8 mouse cellular contexts compared by ENCODE assay signal in the genomic region with DNA sequence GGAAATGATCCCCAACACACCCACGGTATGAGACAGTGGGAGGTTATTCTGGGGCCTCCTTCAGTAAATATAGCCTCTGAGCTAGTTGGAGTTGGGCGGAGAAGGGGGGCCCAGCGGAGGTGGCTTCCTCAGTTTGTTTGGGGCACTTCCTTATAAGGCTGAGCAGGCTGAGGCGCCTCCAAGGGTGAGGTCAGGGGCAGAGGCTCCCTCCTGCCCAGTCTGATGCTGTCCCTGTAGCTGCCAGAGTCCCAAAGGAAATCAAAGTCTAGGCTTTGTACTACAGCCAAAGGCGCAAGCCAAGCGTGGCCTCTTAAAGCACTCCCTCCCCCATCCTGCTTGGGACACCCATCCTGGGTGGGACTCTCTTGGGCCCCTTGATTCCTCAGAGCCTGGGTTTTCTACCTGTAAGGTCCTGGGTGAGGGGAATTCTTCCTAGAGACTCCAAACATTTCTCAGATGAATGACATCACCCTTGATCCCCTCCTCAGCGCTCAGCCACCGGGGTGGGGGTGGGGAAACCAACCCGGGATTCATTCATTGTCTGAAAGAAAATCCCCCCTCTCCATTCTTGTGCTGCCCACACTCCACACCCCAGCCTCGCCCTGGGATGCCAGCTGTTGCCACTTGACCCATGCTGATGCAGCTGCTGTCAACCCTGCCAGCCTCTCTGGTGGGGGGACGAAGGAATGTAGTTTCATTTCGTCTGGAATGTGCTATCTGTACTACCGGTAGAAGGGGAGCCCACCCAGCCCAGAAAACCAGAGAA. TPM values are rescaled to one million over a fixed set of nuclear protein-coding genes. Genes with fewer than 3 reads are reported as not detected.
DNase-seq lines count a peak whose midpoint lies in the region; ATAC-seq and TF ChIP-seq lines count a peak whose summit lies in the region.

No protein-coding gene starts in this region.

- TF ChIP-seq CTCF in MEL (IDR thresholded peaks at IDR 0.05 in 2 of 3, conservative IDR thresholded peaks at IDR 0.05 in 1 of 3; ENCODE audit: control insufficient read depth in 1 of 3, insufficient read depth in 1 of 3, low read depth in 2 of 3, low read length in 3 of 3, poor library complexity in 1 of 3, severe bottlenecking in 1 of 3): no peak

- H3K9me3 ChIP-seq in MEL (replicated peaks; ENCODE audit: insufficient read depth, low read length): no peaks in the 10 kb centered on the region
- no peaks in the 10 kb centered on the region for H3K9me3 ChIP-seq in heart, embryonic 14.5 days (ENCODE audit: control insufficient read depth, low read length)

- peak; percentile 23 for DNase-seq in MEL (ENCODE audit: low read depth, low spot score)
- DNase-seq in embryo, embryonic 9.5 days (ENCODE audit: extremely low spot score): peak; percentile 69
- peak; percentile 78 for DNase-seq in kidney, postnatal 10 days
- DNase-seq in lung, postnatal 4 days: peak; percentile 80 to 93
- DNase-seq in right cerebral cortex, adult 18-20 months: no peak
- DNase-seq in spleen, adult 12 weeks (ENCODE audit: low spot score): no peak

- peak overlapping the region; percentile 9 to 38; a peak in 3 of 4 replicates for H3K4me3 ChIP-seq in MEL (ENCODE audit: control insufficient read depth in 1 of 2, insufficient read depth in 1 of 2, low read depth in 2 of 2, low read length in 2 of 2)
- peak overlapping the region in 1 of 2 experiments; percentile 10; a peak in 1 of 4 replicates for H3K4me3 ChIP-seq in heart, embryonic 14.5 days (ENCODE audit: control insufficient read depth in 1 of 2, insufficient read depth in 1 of 2, low read depth in 1 of 2, low read length in 2 of 2)

- H3K27me3 ChIP-seq in MEL (ENCODE audit: control insufficient read depth in 1 of 2, insufficient read depth in 2 of 2, low read length in 2 of 2): peaks cover 2 to 12% of the 10 kb centered on the region in 2 experiments; a peak in 3 of 4 replicates
- H3K27me3 ChIP-seq in heart, embryonic 14.5 days (ENCODE audit: control insufficient read depth, insufficient read depth, low read length): no peaks in the 10 kb centered on the region

- peak overlapping the region; percentile 58 for H3K4me2 ChIP-seq in heart, embryonic 14.5 days (ENCODE audit: low read length)

- no peaks in the 10 kb centered on the region for H3K36me3 ChIP-seq in MEL (ENCODE audit: control insufficient read depth in 1 of 2, insufficient read depth in 2 of 2, low read length in 2 of 2)
- 0 out of 2 replicates have a peak, but pooled peaks cover 3% of the 10 kb centered on the region for H3K36me3 ChIP-seq in heart, embryonic 14.5 days (ENCODE audit: control insufficient read depth, insufficient read depth, low read length)

- 5% methylated on average over 13 of the region's 13 CpGs for WGBS in heart, embryonic 14.5 days

- no peak overlapping the region for H3K27ac ChIP-seq in MEL (ENCODE audit: control insufficient read depth, low read depth, low read length)
- H3K27ac ChIP-seq in heart, embryonic 14.5 days (replicated peaks in 1 of 2; ENCODE audit: control insufficient read depth in 1 of 2, insufficient read depth in 1 of 2, low read depth in 2 of 2, low read length in 2 of 2): peak overlapping the region; percentile 93 to 98

- no peak for TF ChIP-seq RAD21 in MEL (IDR thresholded peaks at IDR 0.05; ENCODE audit: low read depth, low read length)

- no peak for TF ChIP-seq POLR2A in MEL (IDR thresholded peaks at IDR 0.05; ENCODE audit: control insufficient read depth in 1 of 2, insufficient read depth in 1 of 2, low read depth in 1 of 2, low read length in 2 of 2, poor library complexity in 1 of 2)

- no peaks in the 10 kb centered on the region for H3K79me2 ChIP-seq in MEL (ENCODE audit: control insufficient read depth, insufficient read depth, low read length, poor library complexity)

- no peak for TF ChIP-seq EP300 in MEL (IDR thresholded peaks at IDR 0.05; ENCODE audit: low read depth in 1 of 2, low read length in 2 of 2)

- no peaks in the 10 kb centered on the region; a peak in 1 of 4 replicates for H3K4me1 ChIP-seq in MEL (ENCODE audit: control insufficient read depth in 1 of 2, insufficient read depth in 2 of 2, low read length in 2 of 2)
- peaks cover 55 to 65% of the 10 kb centered on the region in 2 experiments for H3K4me1 ChIP-seq in heart, embryonic 14.5 days (ENCODE audit: control insufficient read depth in 2 of 2, insufficient read depth in 2 of 2, low read length in 2 of 2)

- ATAC-seq in heart, embryonic 14.5 days (ENCODE audit: insufficient number of reproducible peaks, insufficient read depth, low FRiP score, low read depth): peak; percentile 54
- ATAC-seq in erythroid progenitor cell, adult 5-6 weeks (replicated peaks; ENCODE audit: low FRiP score, poor library complexity, severe bottlenecking): no peak

- no peak overlapping the region for H3K9ac ChIP-seq in MEL (ENCODE audit: control insufficient read depth, low read depth, low read length, poor library complexity, severe bottlenecking)
- H3K9ac ChIP-seq in heart, embryonic 14.5 days (ENCODE audit: low read length): peak overlapping the region; percentile 70

TF ChIP-seq in MEL, 35 proteins besides CTCF, POLR2A, EP300 and RAD21:
- no peak for TF ChIP-seq ZNF384 (IDR thresholded peaks at IDR 0.05; ENCODE audit: low read depth, low read length)
- TF ChIP-seq ZC3H11A (IDR thresholded peaks at IDR 0.05; ENCODE audit: low read depth, low read length): no peak
- TF ChIP-seq GATA1 (IDR thresholded peaks at IDR 0.05; ENCODE audit: low read depth, low read length): no peak
- no peak for TF ChIP-seq KAT2A (conservative IDR thresholded peaks at IDR 0.05; ENCODE audit: low read depth, low read length)
- TF ChIP-seq RCOR1 (IDR thresholded peaks at IDR 0.05; ENCODE audit: low read depth, low read length): no peak
- no peak for TF ChIP-seq E2F4 (IDR thresholded peaks at IDR 0.05; ENCODE audit: borderline replicate concordance, low read depth, low read length)
- TF ChIP-seq SIN3A (IDR thresholded peaks at IDR 0.05; ENCODE audit: low read length): no peak
- TF ChIP-seq NRF1 (IDR thresholded peaks at IDR 0.05; ENCODE audit: insufficient read depth, low read depth, low read length, poor library complexity, severe bottlenecking): no peak
- TF ChIP-seq MAX (IDR thresholded peaks at IDR 0.05; ENCODE audit: low read length): no peak
- no peak for TF ChIP-seq TCF12 (IDR thresholded peaks at IDR 0.05; ENCODE audit: low read depth, low read length)
- TF ChIP-seq ZKSCAN1 (IDR thresholded peaks at IDR 0.05; ENCODE audit: low read depth, low read length): no peak

RNA-seq across cellular contexts. Expression of a gene that starts 12.1 kb away (rescaled TPM):
- total RNA-seq in MEL (2012; rRNA removed): not detected in 2 replicates
- under 1 TPM in 1 of 2 experiments, not detected in 1; 0.01 TPM for polyA plus RNA-seq in MEL (2012; ENCODE audit: insufficient read depth in 1 of 2, insufficient read length in 2 of 2, low read depth in 1 of 2, low replicate concordance in 2 of 2, missing spikeins in 1 of 2)
- polyA plus RNA-seq in heart, embryonic 14.5 days (2014; fragmentation: Nextera tagmentation; extraction: Ambion mirVana): 9.8 and 10.7 TPM in 2 replicates
- not detected in 2 replicates for total RNA-seq in erythroid progenitor cell, adult 5-6 weeks (2015; ENCODE audit: low replicate concordance)
- total RNA-seq in erythroid progenitor cell, adult 5-6 weeks (2017; ENCODE audit: low replicate concordance): not detected in 2 replicates

RNA-seq across cellular contexts. Expression of a gene that starts 17.0 kb away (rescaled TPM):
- not detected in 2 replicates for total RNA-seq in MEL (2012; rRNA removed)
- polyA plus RNA-seq in MEL (2012; ENCODE audit: insufficient read depth in 1 of 2, insufficient read length in 2 of 2, low read depth in 1 of 2, low replicate concordance in 2 of 2, missing spikeins in 1 of 2): not detected
- polyA plus RNA-seq in heart, embryonic 14.5 days (2014; fragmentation: Nextera tagmentation; extraction: Ambion mirVana): 0.31 TPM in 1 of 2 replicates, not detected in the other
- total RNA-seq in erythroid progenitor cell, adult 5-6 weeks (2015; ENCODE audit: low replicate concordance): not detected in 2 replicates
- not detected in 2 replicates for total RNA-seq in erythroid progenitor cell, adult 5-6 weeks (2017; ENCODE audit: low replicate concordance)

RNA-seq across cellular contexts. Expression of a gene that starts 34.6 kb away (rescaled TPM):
- total RNA-seq in MEL (2012; rRNA removed): 0.23 and 0.29 TPM in 2 replicates
- 1 to 10 TPM in 1 of 2 experiments, not detected in 1; 1.2 TPM for polyA plus RNA-seq in MEL (2012; ENCODE audit: insufficient read depth in 1 of 2, insufficient read length in 2 of 2, low read depth in 1 of 2, low replicate concordance in 2 of 2, missing spikeins in 1 of 2)
- polyA plus RNA-seq in heart, embryonic 14.5 days (2014; fragmentation: Nextera tagmentation; extraction: Ambion mirVana): 1.6 and 2.4 TPM in 2 replicates
- not detected in 2 replicates for total RNA-seq in erythroid progenitor cell, adult 5-6 weeks (2015; ENCODE audit: low replicate concordance)
- not detected in 2 replicates for total RNA-seq in erythroid progenitor cell, adult 5-6 weeks (2017; ENCODE audit: low replicate concordance)

RNA-seq across cellular contexts. Expression of a gene that starts 44.4 kb away (rescaled TPM):
- total RNA-seq in MEL (2012; rRNA removed): not detected in 2 replicates
- polyA plus RNA-seq in MEL (2012; ENCODE audit: insufficient read depth in 1 of 2, insufficient read length in 2 of 2, low read depth in 1 of 2, low replicate concordance in 2 of 2, missing spikeins in 1 of 2): not detected
- polyA plus RNA-seq in heart, embryonic 14.5 days (2014; fragmentation: Nextera tagmentation; extraction: Ambion mirVana): 0.58 TPM in 1 of 2 replicates, not detected in the other
- not detected in 2 replicates for total RNA-seq in erythroid progenitor cell, adult 5-6 weeks (2015; ENCODE audit: low replicate concordance)
- total RNA-seq in erythroid progenitor cell, adult 5-6 weeks (2017; ENCODE audit: low replicate concordance): not detected in 2 replicates

RNA-seq across cellular contexts. Expression of a gene that starts 52.5 kb away (rescaled TPM):
- total RNA-seq in MEL (2012; rRNA removed): 8.9 and 10.9 TPM in 2 replicates
- polyA plus RNA-seq in MEL (2012; ENCODE audit: insufficient read depth in 1 of 2, insufficient read length in 2 of 2, low read depth in 1 of 2, low replicate concordance in 2 of 2, missing spikeins in 1 of 2): 10 to 100 TPM in 1 of 2 experiments, not detected in 1; 21.1 TPM
- polyA plus RNA-seq in heart, embryonic 14.5 days (2014; fragmentation: Nextera tagmentation; extraction: Ambion mirVana): 10.9 and 14.4 TPM in 2 replicates
- total RNA-seq in erythroid progenitor cell, adult 5-6 weeks (2015; ENCODE audit: low replicate concordance): 2.5 and 5.0 TPM in 2 replicates
- total RNA-seq in erythroid progenitor cell, adult 5-6 weeks (2017; ENCODE audit: low replicate concordance): 4.9 and 5.3 TPM in 2 replicates

Comparison
In these comparisons a context has a peak if more than half of its experiments do, and no peak if none do; other contexts are left out.
1. DNase-seq: peak in MEL (single experiment), embryo, embryonic 9.5 days (single experiment), kidney, postnatal 10 days (single experiment) and lung, postnatal 4 days (2 of 2); none in right cerebral cortex, adult 18-20 months (single experiment) and spleen, adult 12 weeks (single experiment).